Mouse (Mus musculus): ENCODE measurements around the gene Hdgf.
"Not testable (repeated sequence)": the region's sequence is repeated elsewhere in the genome, so short reads cannot be mapped to it uniquely, and the experiment has no call there.

The Hdgf gene

DNA sequence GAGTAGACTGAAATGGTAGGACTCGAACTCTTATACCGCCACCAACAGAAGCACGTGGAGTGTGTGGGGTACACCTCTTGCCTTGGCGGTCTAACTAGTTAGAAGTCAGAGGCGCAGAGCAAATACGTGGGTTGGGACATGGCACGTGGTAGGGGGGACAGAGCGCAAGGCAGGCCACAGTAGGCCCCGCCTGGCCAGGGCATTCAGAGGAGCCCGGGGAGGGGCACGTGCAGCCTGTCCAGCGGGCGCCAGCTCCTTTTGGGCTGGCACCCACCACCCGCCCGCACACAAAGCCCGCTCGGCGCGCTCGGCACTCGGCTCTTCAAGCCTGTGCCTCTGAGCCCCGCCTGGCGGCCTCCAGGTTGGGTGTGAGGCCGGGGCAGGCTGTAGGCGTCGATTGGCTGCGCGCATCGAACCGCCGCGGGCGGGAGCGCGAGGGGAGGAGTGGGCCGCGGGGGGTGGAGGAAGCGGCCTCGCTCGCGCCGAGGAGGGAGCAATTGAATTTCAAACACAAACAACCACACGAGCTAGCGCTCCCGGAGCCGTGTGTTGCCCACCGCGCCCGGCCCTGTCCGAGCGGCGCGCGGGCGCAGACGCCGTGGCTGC, at the start of gene Hdgf:
Gene Hdgf, plus strand, starts transcription at position 442 of the 606 bp plus-strand sequence.
- DNase-seq (ENCODE audit: low spot score) = peak; percentile 95

DNA sequence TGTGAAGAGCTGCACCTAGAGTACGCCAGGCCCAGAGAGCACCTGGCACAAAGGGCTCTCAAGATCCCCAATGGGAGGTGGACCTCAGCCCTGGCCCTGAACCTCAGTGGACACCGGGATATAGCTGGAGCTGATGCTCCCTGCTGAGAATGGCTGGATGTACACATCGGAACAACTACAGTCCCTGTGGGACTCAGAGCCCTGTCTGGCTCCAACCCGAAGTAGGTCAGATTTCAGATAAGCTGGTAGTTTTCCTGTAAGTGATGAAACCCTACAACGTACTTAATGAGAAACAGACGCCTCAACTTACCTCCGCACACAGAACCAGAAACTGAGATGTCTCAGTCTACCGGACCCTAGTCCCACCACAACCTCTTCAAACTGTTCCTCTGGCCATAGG, 48.5 kb upstream of the Hdgf start:
- no peak for DNase-seq (ENCODE audit: low spot score)

DNA sequence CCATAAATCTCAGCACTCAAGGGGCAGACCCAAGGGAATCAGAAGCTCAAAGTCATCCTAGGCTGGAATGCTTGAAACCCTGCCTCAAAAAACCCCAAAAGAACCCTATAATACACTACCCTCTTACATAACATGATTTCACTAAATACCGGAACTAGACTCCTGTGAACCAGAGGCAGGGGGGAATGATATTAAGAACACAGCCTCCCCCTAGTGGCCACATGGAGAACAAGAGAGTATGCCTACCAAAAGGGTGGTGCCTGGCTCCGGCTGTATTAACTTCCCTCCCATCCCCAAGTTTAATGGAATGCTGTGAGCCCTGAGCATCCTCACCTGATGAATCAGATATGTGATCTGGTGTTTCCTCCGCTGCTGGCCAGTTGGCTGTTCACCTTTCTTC, 46.3 kb upstream of the Hdgf start:
- peak; percentile 20 for DNase-seq (ENCODE audit: low spot score)

DNA sequence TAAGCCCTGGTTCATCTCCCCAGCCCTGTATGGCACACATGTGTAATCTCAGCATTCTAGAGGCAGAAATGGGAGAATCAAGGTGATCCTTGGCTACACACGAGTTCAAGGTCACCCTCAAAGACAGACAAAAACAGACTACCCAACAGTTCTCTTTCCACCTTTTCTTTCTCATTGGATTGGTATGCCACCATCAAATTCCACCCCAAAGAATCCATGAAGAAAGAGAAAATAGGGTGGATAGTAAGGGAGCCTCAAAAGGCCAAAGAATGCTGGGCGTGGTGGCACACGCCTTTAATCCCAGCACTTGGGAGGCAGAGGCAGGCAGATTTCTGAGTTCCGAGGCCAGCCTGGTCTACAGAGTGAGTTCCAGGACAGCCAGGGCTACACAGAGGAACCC, 42.0 kb upstream of the Hdgf start:
- DNase-seq (ENCODE audit: low spot score) = not testable (repeated sequence)

DNA sequence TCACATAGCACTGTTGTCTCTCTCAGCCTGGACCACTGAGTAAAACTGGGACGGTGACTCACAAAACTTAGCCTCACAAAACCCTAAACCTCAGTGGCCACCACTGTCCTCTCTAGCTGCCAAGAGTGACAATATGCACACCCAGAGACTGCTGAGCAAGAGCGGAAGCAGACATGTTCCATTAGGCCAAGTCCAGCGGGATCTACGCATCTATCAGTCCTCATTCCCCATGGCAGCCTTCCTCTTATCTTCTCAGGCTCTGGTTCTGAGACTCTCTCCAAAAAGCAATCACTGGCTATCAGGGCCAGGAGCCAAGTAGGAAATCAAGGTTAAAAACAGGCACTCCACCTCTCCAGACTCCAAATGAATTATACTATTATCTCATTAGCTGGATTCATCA, 28.4 kb upstream of the Hdgf start:
- no peak for DNase-seq (ENCODE audit: low spot score)

DNA sequence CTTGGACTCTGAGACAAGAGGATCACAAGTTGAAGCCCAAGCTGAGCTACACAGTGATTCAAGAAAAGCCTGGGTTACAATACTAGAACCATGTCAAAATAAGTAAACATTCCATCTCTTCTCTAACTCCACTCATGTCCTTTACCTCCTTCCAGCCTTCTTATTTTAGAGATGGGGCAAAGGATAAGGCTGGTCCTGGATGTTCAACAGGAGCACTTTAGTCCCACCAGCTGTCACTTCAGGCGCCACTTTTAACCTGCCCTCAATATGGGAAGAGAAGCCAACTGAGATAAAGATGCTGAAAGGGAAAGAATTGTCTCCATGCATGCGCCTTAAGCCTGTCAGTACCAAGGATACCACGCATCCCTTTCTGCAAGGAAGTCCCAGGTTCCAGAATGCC, 21.8 kb upstream of the Hdgf start:
- DNase-seq (ENCODE audit: low spot score) = no peak

DNA sequence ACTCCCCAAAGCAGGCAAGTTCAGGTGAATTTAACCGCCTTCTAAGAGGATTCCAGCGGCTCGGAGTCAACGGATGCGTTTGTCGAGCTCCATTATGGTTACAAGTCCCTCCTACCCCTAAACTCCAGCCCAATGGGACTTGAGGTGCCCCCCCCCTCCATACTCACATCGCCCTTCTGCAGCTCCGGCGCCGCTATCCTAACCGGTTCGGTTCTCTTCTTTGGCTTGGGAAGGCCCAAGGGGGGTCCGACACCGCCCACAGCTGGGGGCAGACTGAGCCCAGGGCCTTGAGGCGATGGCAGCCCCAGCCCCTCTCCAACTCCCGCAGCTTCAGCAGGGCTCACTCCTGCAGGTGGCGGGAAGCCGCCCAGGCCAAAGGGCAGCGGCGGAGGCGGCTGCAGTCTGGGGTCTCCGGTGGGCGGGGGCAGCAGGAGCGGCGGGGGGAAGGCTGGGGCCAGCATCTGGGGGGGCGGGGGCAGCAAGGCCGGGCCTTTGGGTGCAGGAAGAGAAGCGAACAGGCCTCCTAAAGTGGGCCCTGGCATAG, 21.3 kb upstream of the Hdgf start:
- peak; percentile 87 for DNase-seq (ENCODE audit: low spot score)

DNA sequence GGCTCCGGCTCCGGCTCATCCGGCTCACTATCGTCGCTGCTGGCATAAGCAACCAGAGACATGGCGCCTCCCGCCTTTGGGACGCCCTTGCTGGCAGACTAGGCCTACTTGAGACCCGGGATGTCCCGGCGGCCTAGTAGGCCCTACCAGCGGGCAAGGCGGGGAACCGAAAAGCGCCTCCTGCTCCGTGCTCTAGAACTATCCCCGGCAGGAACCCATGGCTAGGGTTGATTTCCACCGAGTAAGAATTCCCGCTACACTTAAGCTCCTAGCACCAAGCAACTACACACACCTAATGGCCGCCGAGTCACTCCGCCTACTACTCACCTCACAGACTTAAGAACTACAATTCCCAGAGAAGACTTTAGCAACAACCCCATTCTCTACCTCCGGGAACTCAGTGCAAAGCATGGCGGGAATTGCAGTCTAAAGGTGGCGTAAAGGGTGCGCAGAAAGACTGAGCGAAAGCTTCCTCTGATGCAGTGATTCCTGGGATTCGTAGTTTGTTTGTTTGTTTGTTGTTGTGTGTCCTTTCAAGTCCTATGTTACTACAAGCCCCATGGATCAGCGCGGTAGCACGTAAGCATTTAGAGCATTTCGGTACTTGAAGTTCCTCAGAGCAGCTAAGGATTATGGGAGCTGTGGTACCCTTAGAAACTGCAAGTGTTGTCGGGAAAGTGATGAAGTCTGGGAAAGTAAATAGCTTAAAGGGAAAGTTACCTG, 20.7 kb upstream of the Hdgf start, which contains the start of gene Prcc:
Gene Prcc, minus strand, starts transcription at position 328 of the 723 bp plus-strand sequence.
- peak; percentile 97 for DNase-seq (ENCODE audit: low spot score)

DNA sequence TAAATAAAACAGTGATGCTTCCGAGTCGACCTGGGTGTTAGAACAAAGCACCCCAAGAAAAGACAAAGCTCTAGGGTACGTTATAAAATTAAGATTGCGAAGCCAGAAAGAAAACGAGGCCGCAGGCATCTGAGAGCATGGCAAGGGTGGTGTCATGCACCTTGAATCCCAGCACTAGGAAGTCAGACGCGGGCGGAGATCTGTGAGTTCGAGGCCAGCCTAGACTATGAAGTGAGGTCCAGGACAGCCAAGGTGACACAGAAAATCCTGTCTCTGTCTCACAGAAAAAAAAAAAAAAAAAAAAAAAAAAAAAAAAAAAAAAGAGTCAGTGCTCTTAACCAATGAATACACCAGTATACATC, 20.1 kb upstream of the Hdgf start:
- no peak for DNase-seq (ENCODE audit: low spot score)

DNA sequence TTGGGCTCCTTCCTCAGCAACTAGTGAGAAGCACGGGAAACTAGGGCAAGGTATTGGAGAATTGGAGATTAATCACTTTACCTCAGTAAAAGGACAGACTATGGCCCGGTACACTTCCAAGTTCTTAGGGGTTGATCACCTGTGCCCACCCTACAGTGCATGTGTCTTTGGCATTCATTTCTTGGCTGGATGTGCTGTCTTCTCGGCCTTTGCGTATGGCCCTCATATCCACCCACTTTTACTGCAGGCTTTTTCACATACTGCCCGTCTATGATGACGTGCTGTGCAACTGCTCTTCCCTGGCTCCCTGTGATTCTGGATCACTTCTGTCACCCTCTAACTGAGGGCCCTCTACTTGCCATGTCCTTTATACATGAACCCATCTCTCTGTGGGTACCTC, 19.7 kb upstream of the Hdgf start:
- DNase-seq (ENCODE audit: low spot score) = no peak

DNA sequence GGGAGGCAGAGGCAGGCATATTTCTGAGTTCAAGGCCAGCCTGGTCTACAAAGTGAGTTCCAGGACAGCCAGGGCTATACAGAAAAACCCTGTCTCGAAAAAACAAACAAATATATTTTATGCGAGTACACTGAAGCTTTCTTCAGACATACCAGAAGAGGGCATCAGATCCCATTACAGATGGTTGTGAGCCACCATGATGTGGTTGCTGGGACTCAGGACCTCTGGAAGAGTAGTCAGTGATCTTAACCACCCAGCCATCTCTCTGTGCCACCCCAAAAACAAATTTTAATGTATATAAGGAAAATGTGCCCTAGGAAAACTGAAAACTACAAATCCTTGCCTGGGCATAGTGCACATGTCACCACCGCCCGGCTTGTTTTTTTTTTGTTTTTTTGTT, 18.7 kb upstream of the Hdgf start:
- not testable (repeated sequence) for DNase-seq (ENCODE audit: low spot score)

DNA sequence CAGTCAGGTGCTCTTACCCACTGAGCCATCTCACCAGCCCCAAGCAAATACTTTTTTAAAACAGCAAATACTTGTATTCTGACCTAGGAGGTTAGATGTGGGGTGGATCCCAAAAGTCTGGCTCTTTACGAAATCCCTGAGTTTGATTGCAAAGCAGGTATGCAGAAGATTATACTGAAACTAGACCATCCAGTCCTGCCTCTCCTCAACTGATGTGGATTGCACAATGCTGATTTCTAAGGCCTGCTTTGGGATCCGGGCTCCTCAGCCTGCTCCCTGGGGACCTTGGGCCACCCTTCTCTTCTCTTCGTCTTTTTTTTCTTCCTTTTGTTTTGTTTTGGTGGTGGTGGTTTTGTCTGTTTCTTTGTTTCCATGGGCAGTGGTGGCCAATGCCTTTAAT, 14.6 kb upstream of the Hdgf start:
- DNase-seq (ENCODE audit: low spot score) = no peak

DNA sequence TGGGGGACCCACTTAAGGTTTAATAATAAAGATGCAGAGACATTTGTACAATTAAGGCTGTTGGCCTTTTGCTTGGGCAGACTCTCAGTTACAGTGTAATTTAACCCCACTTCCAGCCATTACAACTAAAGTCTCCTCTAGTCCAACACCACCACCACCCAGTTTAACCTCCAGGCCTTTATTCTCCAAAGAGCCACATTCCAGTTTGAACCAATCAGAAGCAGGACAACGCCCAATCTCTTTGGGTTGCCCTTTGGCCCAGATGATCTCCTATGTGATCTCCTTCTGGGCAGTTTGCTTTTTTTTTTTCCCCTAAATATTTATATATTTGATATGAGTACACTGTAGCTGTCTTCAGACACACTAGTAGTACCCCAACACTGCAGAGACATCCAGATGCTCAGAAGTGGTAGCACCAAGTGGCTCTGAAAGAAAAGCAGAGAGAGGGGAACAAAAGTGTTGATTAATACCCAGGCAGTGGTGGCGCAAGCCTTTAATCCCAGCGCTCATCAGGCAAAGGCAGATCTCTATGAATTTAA, 12.7 kb upstream of the Hdgf start:
- no peak for DNase-seq (ENCODE audit: low spot score)

DNA sequence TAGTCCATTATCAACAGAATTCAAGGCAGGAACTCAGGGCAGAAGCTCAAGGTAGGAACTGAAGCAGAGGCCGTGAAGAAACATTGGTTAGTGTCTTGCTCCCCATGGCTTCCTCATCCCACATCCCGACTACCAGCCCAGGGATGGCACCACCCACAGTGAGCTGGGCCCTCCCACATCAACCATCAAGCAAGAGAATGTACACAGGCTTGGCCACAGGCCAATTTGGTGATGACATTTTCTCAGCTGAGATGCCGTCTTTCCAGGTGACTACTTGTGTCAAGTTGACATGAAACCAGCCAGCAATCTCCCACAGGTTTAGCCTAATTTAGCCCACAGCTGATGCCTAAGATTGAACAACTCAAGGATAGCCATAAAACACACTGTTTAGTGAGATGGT, 6.9 kb upstream of the Hdgf start:
- DNase-seq (ENCODE audit: low spot score) = no peak

DNA sequence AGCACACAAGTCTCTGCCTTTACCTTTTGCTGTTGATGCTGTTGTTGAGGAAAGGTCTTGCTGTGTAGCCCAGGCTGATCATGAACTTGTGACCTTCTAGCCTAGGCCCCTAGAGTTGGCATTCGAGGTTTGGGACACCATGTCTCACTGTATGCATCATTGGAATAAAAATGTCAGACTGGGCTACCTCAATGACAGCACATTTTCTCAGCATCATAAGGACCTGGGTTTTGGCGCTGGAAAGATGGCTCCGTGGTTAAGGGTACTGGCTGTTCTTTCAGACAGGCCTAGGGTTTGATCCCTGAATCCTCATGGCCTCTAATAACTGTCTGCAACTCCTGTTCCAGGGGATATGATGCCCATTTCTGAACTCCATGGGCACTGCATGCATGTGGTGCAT, 6.3 kb upstream of the Hdgf start:
- DNase-seq (ENCODE audit: low spot score) = no peak

DNA sequence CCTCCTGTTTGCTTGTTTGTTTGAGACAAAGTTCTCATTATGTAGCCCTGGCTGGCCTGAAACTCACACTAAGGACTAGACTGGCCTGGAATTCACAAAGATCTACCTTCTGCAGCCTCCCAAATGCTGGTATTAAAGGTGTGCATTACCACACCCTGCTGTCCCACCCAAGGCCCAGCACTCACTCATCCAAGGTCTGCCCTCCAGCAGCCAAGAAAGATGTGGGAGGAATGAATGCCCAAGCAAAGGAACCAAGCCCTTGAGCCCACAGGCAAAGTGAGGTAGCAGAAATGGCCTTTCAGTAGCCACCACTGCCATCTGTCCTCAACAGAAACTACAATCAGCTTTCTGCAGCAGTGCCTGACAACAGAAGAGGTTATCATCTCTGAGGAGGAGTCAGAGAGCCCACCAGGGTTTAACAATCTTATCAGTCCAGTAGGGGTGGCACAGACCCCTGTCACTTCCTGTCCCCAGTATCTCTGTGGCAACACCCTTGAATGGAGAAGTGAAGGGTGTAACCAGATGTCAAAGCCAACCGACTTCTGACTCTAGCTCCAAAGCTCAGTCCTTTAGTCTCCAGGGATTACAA, 5.0 kb upstream of the Hdgf start:
- peak; percentile 38 for DNase-seq (ENCODE audit: low spot score)

DNA sequence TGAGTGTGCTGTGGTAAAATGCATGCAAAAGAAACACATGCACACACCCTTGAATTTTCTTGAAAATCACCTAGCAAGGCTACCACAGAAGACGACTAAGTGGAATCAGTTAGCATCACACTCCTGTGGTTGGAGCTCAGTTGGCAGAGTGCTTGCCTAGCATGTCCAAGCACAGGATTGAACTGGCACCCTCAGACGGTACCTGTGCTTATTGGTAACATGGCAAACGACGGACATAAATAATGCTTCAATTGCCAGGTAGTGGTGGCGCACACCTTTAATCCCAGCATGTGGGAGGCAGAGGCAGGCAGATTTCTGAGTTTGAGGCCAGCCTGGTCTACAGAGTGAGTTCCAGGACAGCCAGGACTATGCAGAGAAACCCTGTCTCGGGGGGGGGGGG, 4.2 kb upstream of the Hdgf start:
- DNase-seq (ENCODE audit: low spot score) = not testable (repeated sequence)

DNA sequence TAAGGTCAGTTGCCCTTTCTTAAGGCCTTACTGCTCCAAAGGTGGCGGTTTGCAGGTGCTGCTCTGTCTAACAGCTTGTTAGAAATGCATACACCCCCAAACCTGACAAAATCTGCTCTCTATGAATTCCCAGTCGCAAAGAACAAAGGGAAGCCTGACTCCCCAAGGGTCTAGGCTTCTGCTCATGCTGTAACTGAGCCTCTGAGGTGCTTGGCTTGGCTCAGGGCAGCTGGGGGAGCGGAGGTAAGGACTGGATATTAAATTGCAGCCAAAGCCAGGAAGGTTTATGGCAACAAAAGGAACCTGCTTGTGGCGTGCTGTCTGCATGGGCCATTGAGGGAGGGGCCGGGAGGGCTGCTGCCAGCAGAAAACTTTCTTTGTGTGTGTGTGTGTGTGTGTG, 2.3 kb upstream of the Hdgf start:
- no peak for DNase-seq (ENCODE audit: low spot score)

DNA sequence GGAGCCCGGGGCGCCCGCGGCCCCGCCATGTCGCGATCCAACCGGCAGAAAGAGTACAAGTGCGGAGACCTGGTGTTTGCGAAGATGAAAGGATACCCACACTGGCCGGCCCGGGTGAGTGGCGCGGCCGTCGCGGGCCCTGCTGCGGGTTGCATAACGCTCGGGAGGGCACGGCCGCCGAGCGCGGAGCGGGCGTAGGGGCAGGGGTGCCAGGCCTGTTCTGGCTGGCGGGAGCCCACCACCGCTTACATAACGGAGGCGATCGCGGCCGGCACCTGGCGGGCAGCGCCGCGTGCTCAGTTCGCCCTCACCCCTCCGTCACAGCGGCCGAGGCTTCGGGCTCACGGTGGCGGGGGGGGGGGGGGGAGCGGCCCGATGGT, 470 bp downstream of the Hdgf start:
- DNase-seq (ENCODE audit: low spot score) = peak; percentile 48

DNA sequence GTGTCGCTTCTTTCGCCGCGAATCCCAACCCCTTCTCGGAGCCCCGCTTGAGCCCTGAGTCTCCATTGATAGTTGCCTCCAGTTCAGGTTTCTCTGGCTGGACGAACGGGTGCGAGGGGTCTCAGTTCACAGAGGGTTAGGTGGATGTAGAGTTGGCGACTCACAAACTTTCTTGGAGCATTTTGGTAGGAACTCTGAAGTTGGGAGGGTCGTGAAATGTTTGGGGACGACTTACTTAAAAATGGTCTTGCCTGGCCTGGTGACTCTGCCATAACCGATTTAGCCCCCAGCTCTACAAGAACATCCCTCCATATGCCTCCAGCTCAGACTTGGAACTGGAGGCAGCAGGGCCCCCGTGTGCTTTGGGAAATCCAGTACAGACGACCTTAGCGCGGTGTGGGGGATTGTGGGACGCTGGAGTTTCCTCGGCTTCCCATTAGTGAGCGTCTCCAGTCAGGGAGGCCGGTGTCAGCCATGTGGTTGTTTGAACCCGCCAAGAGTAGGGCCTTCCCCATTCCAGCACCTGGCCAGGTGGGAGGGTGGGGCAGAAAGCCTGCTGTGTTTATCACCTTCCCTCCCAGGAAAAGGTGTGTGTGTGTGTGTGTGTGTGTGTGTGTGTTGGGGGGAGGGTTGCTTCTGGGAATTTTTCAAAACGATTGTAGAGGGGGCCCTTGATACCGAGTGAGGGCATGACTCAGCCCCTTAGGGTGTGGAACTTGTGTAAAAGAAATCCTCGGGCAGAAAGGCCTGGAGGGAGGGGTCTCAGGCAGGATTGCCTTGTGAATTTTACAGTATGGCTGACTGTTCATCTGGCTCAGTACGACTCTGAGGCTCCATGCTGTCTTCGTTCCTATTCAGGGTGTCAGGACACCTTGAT, 1.1 kb downstream of the Hdgf start:
- DNase-seq (ENCODE audit: low spot score) = peak; percentile 74

DNA sequence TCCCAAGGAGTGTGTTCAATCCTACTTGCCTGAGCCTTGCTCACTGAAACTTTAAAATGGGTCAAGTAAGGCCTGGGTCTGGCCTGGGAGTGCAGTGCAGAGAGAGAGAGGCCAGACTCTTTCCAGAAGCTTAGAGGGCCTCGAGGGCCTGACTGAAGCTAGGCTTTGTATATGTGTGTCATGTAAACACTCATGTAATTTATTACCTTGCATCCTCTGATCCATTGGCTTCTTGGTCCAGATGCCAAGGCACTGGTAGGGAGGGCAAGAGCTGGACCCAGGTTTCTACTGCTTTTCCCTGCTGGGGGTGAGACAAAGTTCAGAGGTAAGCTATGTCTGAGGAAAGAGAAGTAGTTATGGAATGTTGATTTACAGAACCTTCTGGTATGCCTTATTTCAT, 1.8 kb downstream of the Hdgf start:
- DNase-seq (ENCODE audit: low spot score) = no peak

DNA sequence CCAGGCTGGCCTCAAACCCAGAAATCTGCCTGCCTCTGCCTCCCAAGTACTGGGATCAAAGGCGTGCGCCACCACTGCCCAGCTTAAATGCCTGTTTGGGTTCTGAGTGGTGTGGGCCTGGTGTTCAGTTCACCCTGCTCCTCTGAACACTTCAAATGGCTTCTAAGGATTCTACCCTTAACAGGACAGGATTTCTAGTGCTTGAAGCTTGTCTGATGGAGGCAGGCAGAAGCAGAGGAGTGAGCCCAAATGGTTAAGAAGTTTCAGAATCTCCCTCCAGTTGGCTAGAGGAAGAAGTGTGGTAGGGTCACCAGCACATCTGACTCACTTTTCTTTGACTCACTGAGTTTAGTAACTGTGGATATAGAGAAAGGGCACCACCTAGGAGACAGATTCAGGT, 3.3 kb downstream of the Hdgf start:
- DNase-seq (ENCODE audit: low spot score) = no peak

Measured in yolk sac, embryonic 10.5 days (tissue).